ENCODE assay signal across 10 mouse cellular contexts in the genomic region with DNA sequence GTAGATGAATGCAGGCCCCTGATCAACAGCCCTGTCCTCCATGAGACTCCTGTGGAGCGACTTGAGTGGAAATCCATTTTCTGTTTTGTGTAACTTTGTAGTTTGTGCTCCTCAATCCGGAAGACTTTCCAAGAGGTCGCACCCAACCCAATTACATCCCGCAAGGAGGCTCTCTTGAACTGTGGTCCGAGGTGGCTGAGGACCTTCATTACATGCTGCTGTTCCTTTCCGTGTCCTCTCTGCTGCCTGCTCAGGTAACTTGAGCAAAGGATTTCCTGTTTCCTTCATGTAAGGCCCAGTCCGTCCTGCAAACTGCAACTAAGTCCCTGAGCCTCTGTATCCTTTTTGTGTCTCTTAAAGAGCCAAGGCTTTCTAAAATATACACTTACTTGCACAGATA. TPM values are rescaled to one million over a fixed set of nuclear protein-coding genes. Genes with fewer than 3 reads are reported as not detected.
DNase-seq lines count a peak whose midpoint lies in the region; ATAC-seq and TF ChIP-seq lines count a peak whose summit lies in the region.
"Had no signal": no experiment of that assay in that cellular context is flagged by ENCODE, and none has a peak within 500 bp of the region (broad histone marks: within the 10 kb centered on the region; RNA-seq: fewer than 3 reads in every experiment).

No protein-coding gene starts in this region.

- no peak overlapping the region for H3K9ac ChIP-seq in liver, postnatal 0 days (replicated peaks)
- H3K9ac ChIP-seq in intestine, embryonic 14.5 days (ENCODE audit: low read length): no peak overlapping the region
- no peak overlapping the region for H3K9ac ChIP-seq in neural tube, embryonic 13.5 days

- H3K27me3 ChIP-seq in liver, postnatal 0 days (ENCODE audit: insufficient read depth, low read length): no peaks in the 10 kb centered on the region
- no peaks in the 10 kb centered on the region for H3K27me3 ChIP-seq in intestine, embryonic 14.5 days (replicated peaks; ENCODE audit: control insufficient read depth, insufficient read depth, low read length)
- H3K27me3 ChIP-seq in neural tube, embryonic 13.5 days: no peaks in the 10 kb centered on the region

- TF ChIP-seq EP300 in liver, postnatal 0 days (IDR thresholded peaks at IDR 0.05; ENCODE audit: low read depth): no peak

- peak; percentile 45 for DNase-seq in liver
- DNase-seq in liver, postnatal 0 days: no peak
- peak; percentile 39 for DNase-seq in embryo, embryonic 9.5 days (ENCODE audit: extremely low spot score)
- DNase-seq in intestine, embryonic 14.5 days (ENCODE audit: low spot score): no peak
- DNase-seq in natural killer cell, adult 2 months (ENCODE audit: low spot score in 2 of 2): no peak
- no peak for DNase-seq in left cerebral cortex, adult 18-20 months (ENCODE audit: low spot score in 2 of 2)
- DNase-seq in kidney, adult 9 months: no peak
- DNase-seq: lung, adult 2 months; right cerebral cortex, postnatal 25 days had no signal

- TF ChIP-seq CTCF in liver, postnatal 0 days (IDR thresholded peaks at IDR 0.05; ENCODE audit: low read depth): no peak

- no peak overlapping the region; the same call in 1 of the 2 replicates for H3K4me2 ChIP-seq in liver, postnatal 0 days (ENCODE audit: low read depth, low read length)
- H3K4me2 ChIP-seq in intestine, embryonic 14.5 days (ENCODE audit: low read length): peak overlapping the region; percentile 65
- peak overlapping the region; percentile 30 for H3K4me2 ChIP-seq in neural tube, embryonic 13.5 days

- H3K4me3 ChIP-seq in liver, postnatal 0 days (ENCODE audit: low read depth, low read length): no peak overlapping the region
- no peak overlapping the region for H3K4me3 ChIP-seq in intestine, embryonic 14.5 days (ENCODE audit: low read depth, low read length)
- no peak overlapping the region for H3K4me3 ChIP-seq in neural tube, embryonic 13.5 days

- H3K9me3 ChIP-seq in liver, postnatal 0 days (ENCODE audit: low read length): no peaks in the 10 kb centered on the region
- no peaks in the 10 kb centered on the region for H3K9me3 ChIP-seq in intestine, embryonic 14.5 days (ENCODE audit: control insufficient read depth, low read length)
- no peaks in the 10 kb centered on the region for H3K9me3 ChIP-seq in neural tube, embryonic 13.5 days

- WGBS in liver, postnatal 0 days (ENCODE audit: insufficient replicate concordance): 40% methylated on average over 7 of the region's 7 CpGs
- 21% methylated on average over 7 of the region's 7 CpGs for WGBS in intestine, embryonic 14.5 days
- 11% methylated on average over 7 of the region's 7 CpGs for WGBS in neural tube, embryonic 13.5 days

- H3K27ac ChIP-seq in liver, postnatal 0 days (ENCODE audit: low read depth): no peak overlapping the region
- no peak overlapping the region for H3K27ac ChIP-seq in intestine, embryonic 14.5 days (ENCODE audit: low read depth)
- no peak overlapping the region for H3K27ac ChIP-seq in neural tube, embryonic 13.5 days (replicated peaks)

- peaks cover 9% of the 10 kb centered on the region; the same call in 1 of the 2 replicates for H3K4me1 ChIP-seq in liver, postnatal 0 days (ENCODE audit: insufficient read depth)
- peaks cover 22% of the 10 kb centered on the region; the same call in 1 of the 2 replicates for H3K4me1 ChIP-seq in intestine, embryonic 14.5 days (replicated peaks; ENCODE audit: control insufficient read depth, insufficient read depth, low read length)
- peaks cover 18% of the 10 kb centered on the region for H3K4me1 ChIP-seq in neural tube, embryonic 13.5 days (replicated peaks)

- ATAC-seq in liver, postnatal 0 days: no peak
- ATAC-seq in intestine, embryonic 14.5 days (replicated peaks; ENCODE audit: low FRiP score, low TSS enrichment, low read depth): no peak
- no peak for ATAC-seq in neural tube, embryonic 13.5 days (ENCODE audit: low read depth)

- H3K36me3 ChIP-seq in liver, postnatal 0 days (replicated peaks; ENCODE audit: insufficient read depth, low read length): no peaks in the 10 kb centered on the region
- H3K36me3 ChIP-seq in intestine, embryonic 14.5 days (ENCODE audit: control insufficient read depth, insufficient read depth, low read length): no peaks in the 10 kb centered on the region
- H3K36me3 ChIP-seq in neural tube, embryonic 13.5 days: no peaks in the 10 kb centered on the region

RNA-seq across cellular contexts. Expression of a gene that starts 10.8 kb away (rescaled TPM):
- polyA plus RNA-seq in liver, postnatal 0 days (2015; fragmentation: Nextera tagmentation; extraction: Ambion mirVana): 4.3 and 4.8 TPM in 2 replicates
- 11.9 and 13.8 TPM in 2 replicates for polyA plus RNA-seq in intestine, embryonic 14.5 days (2014; fragmentation: Nextera tagmentation; extraction: Ambion mirVana)
- polyA plus RNA-seq in neural tube, embryonic 13.5 days (2015; fragmentation: Nextera tagmentation; extraction: Ambion mirVana): 9.5 and 10.3 TPM in 2 replicates
- total RNA-seq in left cerebral cortex, adult 18-20 months (2021): 1 to 10 TPM; 9.0 to 9.5 TPM

RNA-seq across cellular contexts. Expression of a gene that starts 31.3 kb away (rescaled TPM):
- polyA plus RNA-seq in liver, postnatal 0 days (2015; fragmentation: Nextera tagmentation; extraction: Ambion mirVana): 0.92 and 0.96 TPM in 2 replicates
- polyA plus RNA-seq in intestine, embryonic 14.5 days (2014; fragmentation: Nextera tagmentation; extraction: Ambion mirVana): 0.05 and 0.11 TPM in 2 replicates
- polyA plus RNA-seq in neural tube, embryonic 13.5 days (2015; fragmentation: Nextera tagmentation; extraction: Ambion mirVana): 0.07 TPM in 1 of 2 replicates, not detected in the other
- total RNA-seq in left cerebral cortex, adult 18-20 months (2021): not detected
- polyA plus RNA-seq: lung, adult 2 months had no signal

RNA-seq across cellular contexts. Expression of a gene that starts 54.2 kb away (rescaled TPM):
- polyA plus RNA-seq in liver, postnatal 0 days (2015; fragmentation: Nextera tagmentation; extraction: Ambion mirVana): not detected in 2 replicates
- 0.14 and 0.52 TPM in 2 replicates for polyA plus RNA-seq in intestine, embryonic 14.5 days (2014; fragmentation: Nextera tagmentation; extraction: Ambion mirVana)
- 0.12 and 0.21 TPM in 2 replicates for polyA plus RNA-seq in neural tube, embryonic 13.5 days (2015; fragmentation: Nextera tagmentation; extraction: Ambion mirVana)
- total RNA-seq in left cerebral cortex, adult 18-20 months (2021): 1 to 10 TPM; 1.3 to 1.9 TPM
- polyA plus RNA-seq: lung, adult 2 months had no signal

Comparison
In these comparisons a context has a peak if more than half of its experiments do, and no peak if none do; other contexts are left out.
1. DNase-seq: peak in liver (single experiment) and embryo, embryonic 9.5 days (single experiment); none in liver, postnatal 0 days (single experiment), intestine, embryonic 14.5 days (single experiment), natural killer cell, adult 2 months (0 of 2), left cerebral cortex, adult 18-20 months (0 of 2) and kidney, adult 9 months (single experiment).